Mouse (Mus musculus): ENCODE data around the gene Gng7. TPM values are rescaled to one million over a fixed set of nuclear protein-coding genes. Genes with fewer than 3 reads are reported as not detected.

Gng7 gene
- 5.9 and 6.7 TPM in 2 replicates for polyA plus RNA-seq (2012; rRNA removed)

GRCm38 (mm10) chr10:81014393-81015384 lies at the start of gene Gng7:
Gene Gng7 (minus strand): TSS chr10:81014945.

GRCm38 (mm10) chr10:81059603-81060543 lies 45.1 kb upstream of the Gng7 start, which contains the start of gene Sgta:
Gene Sgta (minus strand): TSS chr10:81060181.

GRCm38 (mm10) chr10:81036988-81037580 lies 22.3 kb upstream of the Gng7 start, which contains the start of gene Slc39a3:
Gene Slc39a3 (minus strand): TSS chr10:81037426.

GRCm38 (mm10) chr10:81025639-81026275 lies 11.0 kb upstream of the Gng7 start, which contains the start of gene Diras1:
Gene Diras1 (minus strand): TSS chr10:81025662.

GRCm38 (mm10) chr10:80929299-80930226 lies 85.2 kb downstream of the Gng7 start, which contains the start of gene Gadd45b:
Gene Gadd45b (plus strand): TSS chr10:80930073.

GRCm38 (mm10) chr10:80917779-80918434 lies 96.8 kb downstream of the Gng7 start, which contains the start of gene Lmnb2:
Gene Lmnb2 (minus strand): TSS chr10:80918245.

GRCm38 (mm10) chr10:80900318-80901247 lies 114.2 kb downstream of the Gng7 start, which contains the start of gene Timm13:
Gene Timm13 (minus strand): TSS chr10:80900969.

Other genes with a start within 250 kb of the Gng7 start
- 70.1 and 97.6 TPM in 2 replicates for gene Sf3a2, start 216.7 kb downstream of the Gng7 start, polyA plus RNA-seq (2012; rRNA removed)
- 86.4 and 95.0 TPM in 2 replicates for gene Plekhj1, start 216.3 kb downstream of the Gng7 start, polyA plus RNA-seq (2012; rRNA removed)
- gene Amh, start 209.7 kb downstream of the Gng7 start, polyA plus RNA-seq (2012; rRNA removed): 323 and 349 TPM in 2 replicates
- 1.9 and 2.4 TPM in 2 replicates for gene Jsrp1, start 201.4 kb downstream of the Gng7 start, polyA plus RNA-seq (2012; rRNA removed)
- gene Oaz1, start 188.3 kb downstream of the Gng7 start, polyA plus RNA-seq (2012; rRNA removed): 1,197 and 1,370 TPM in 2 replicates
- 0.14 and 0.44 TPM in 2 replicates for gene Lingo3, start 170.9 kb downstream of the Gng7 start, polyA plus RNA-seq (2012; rRNA removed)
- gene Lsm7, start 159.7 kb downstream of the Gng7 start, polyA plus RNA-seq (2012; rRNA removed): 183 and 185 TPM in 2 replicates
- gene Sppl2b, start 159.7 kb downstream of the Gng7 start, polyA plus RNA-seq (2012; rRNA removed): 152 and 173 TPM in 2 replicates
- 0.85 and 0.89 TPM in 2 replicates for gene Tmprss9, start 143.1 kb downstream of the Gng7 start, polyA plus RNA-seq (2012; rRNA removed)
- 253 and 261 TPM in 2 replicates for gene Timm13, start 114.0 kb downstream of the Gng7 start, polyA plus RNA-seq (2012; rRNA removed)
- gene Lmnb2, start 96.7 kb downstream of the Gng7 start, polyA plus RNA-seq (2012; rRNA removed): 30.4 and 33.2 TPM in 2 replicates
- 61.8 and 62.6 TPM in 2 replicates for gene Gadd45b, start 84.9 kb downstream of the Gng7 start, polyA plus RNA-seq (2012; rRNA removed)
- gene Diras1, start 10.7 kb upstream of the Gng7 start, polyA plus RNA-seq (2012; rRNA removed): 0.20 and 0.25 TPM in 2 replicates
- gene Slc39a3, start 22.5 kb upstream of the Gng7 start, polyA plus RNA-seq (2012; rRNA removed): 54.7 and 57.3 TPM in 2 replicates
- 318 and 335 TPM in 2 replicates for gene Sgta, start 45.2 kb upstream of the Gng7 start, polyA plus RNA-seq (2012; rRNA removed)
- 133 and 135 TPM in 2 replicates for gene Thop1, start 55.1 kb upstream of the Gng7 start, polyA plus RNA-seq (2012; rRNA removed)
- gene Creb3l3, start 83.9 kb upstream of the Gng7 start, polyA plus RNA-seq (2012; rRNA removed): 4.3 and 7.6 TPM in 2 replicates
- gene Map2k2, start 91.0 kb upstream of the Gng7 start, polyA plus RNA-seq (2012; rRNA removed): 253 and 327 TPM in 2 replicates
- gene Zbtb7a, start 120.3 kb upstream of the Gng7 start, polyA plus RNA-seq (2012; rRNA removed): 89.6 and 105 TPM in 2 replicates
- gene Pias4, start 153.0 kb upstream of the Gng7 start, polyA plus RNA-seq (2012; rRNA removed): 48.8 and 60.5 TPM in 2 replicates
- gene Eef2, start 161.7 kb upstream of the Gng7 start, polyA plus RNA-seq (2012; rRNA removed): 2,943 and 3,409 TPM in 2 replicates
- 168 and 226 TPM in 2 replicates for gene Dapk3, start 168.1 kb upstream of the Gng7 start, polyA plus RNA-seq (2012; rRNA removed)
- not detected in 2 replicates for gene 4930442H23Rik, start 168.9 kb upstream of the Gng7 start, polyA plus RNA-seq (2012; rRNA removed)
- not detected in 2 replicates for gene Nmrk2, start 187.1 kb upstream of the Gng7 start, polyA plus RNA-seq (2012; rRNA removed)
- not detected in 2 replicates for gene Atcay, start 215.9 kb upstream of the Gng7 start, polyA plus RNA-seq (2012; rRNA removed)
- gene Zfr2, start 218.2 kb upstream of the Gng7 start, polyA plus RNA-seq (2012; rRNA removed): 48.7 and 50.1 TPM in 2 replicates
- gene Matk, start 238.0 kb upstream of the Gng7 start, polyA plus RNA-seq (2012; rRNA removed): 3.3 and 4.2 TPM in 2 replicates

Measured in ovary, adult 2 months (tissue).